ENCODE assay signal across 15 mouse cellular contexts in genomic region chr1:62053167-62053638, GRCm38 (mm10).
A peak's percentile ranks its signal among the peaks of the same experiment; 100 is the strongest.
DNase-seq lines count a peak whose midpoint lies in the region; ATAC-seq and TF ChIP-seq lines count a peak whose summit lies in the region.
"Had no signal": no experiment of that assay in that cellular context is flagged by ENCODE, and none has a peak within 500 bp of the region (broad histone marks: within the 10 kb centered on the region; RNA-seq: fewer than 3 reads in every experiment).

No protein-coding gene starts in this region.

- no peak for ATAC-seq in liver, postnatal 0 days
- no peak for ATAC-seq in liver, embryonic 11.5 days (replicated peaks; ENCODE audit: low FRiP score)
- peak; percentile 67; the same call in 1 of the 2 replicates for ATAC-seq in embryonic facial prominence, embryonic 15.5 days (ENCODE audit: insufficient number of reproducible peaks, low FRiP score, low TSS enrichment, low read depth)
- peak; percentile 51; the same call in 1 of the 2 replicates for ATAC-seq in hindbrain, embryonic 11.5 days (ENCODE audit: low FRiP score)
- ATAC-seq: CD4-positive, CD25-positive, alpha-beta regulatory T cell, adult 4 months had no signal

- no peaks in the 10 kb centered on the region for H3K36me3 ChIP-seq in liver, postnatal 0 days (replicated peaks; ENCODE audit: insufficient read depth, low read length)
- no peaks in the 10 kb centered on the region for H3K36me3 ChIP-seq in liver, embryonic 11.5 days (ENCODE audit: control insufficient read depth, insufficient read depth, low read length)
- no peaks in the 10 kb centered on the region for H3K36me3 ChIP-seq in embryonic facial prominence, embryonic 15.5 days
- no peaks in the 10 kb centered on the region for H3K36me3 ChIP-seq in hindbrain, embryonic 11.5 days (ENCODE audit: control insufficient read depth, insufficient read depth, low read length)
- H3K36me3 ChIP-seq: kidney, embryonic 15.5 days; liver, embryonic 15.5 days had no signal

- TF ChIP-seq EP300 in liver, postnatal 0 days (IDR thresholded peaks at IDR 0.05; ENCODE audit: low read depth): 0 out of 2 replicates have a peak, but pooled peaks have one; percentile 25

- WGBS in liver, postnatal 0 days (ENCODE audit: insufficient replicate concordance): 68% methylated on average over 7 of the region's 7 CpGs
- 63% methylated on average over 7 of the region's 7 CpGs for WGBS in liver, embryonic 11.5 days
- WGBS in embryonic facial prominence, embryonic 15.5 days: 75% methylated on average over 7 of the region's 7 CpGs
- WGBS in hindbrain, embryonic 11.5 days: 41% methylated on average over 7 of the region's 7 CpGs

- no peaks in the 10 kb centered on the region for H3K27me3 ChIP-seq in liver, postnatal 0 days (ENCODE audit: insufficient read depth, low read length)
- H3K27me3 ChIP-seq in liver, embryonic 11.5 days (replicated peaks; ENCODE audit: control insufficient read depth, insufficient read depth, low read length): no peaks in the 10 kb centered on the region
- H3K27me3 ChIP-seq in embryonic facial prominence, embryonic 15.5 days: no peaks in the 10 kb centered on the region
- no peaks in the 10 kb centered on the region for H3K27me3 ChIP-seq in hindbrain, embryonic 11.5 days (ENCODE audit: control insufficient read depth, insufficient read depth, low read length)
- H3K27me3 ChIP-seq: kidney, embryonic 15.5 days; liver, embryonic 15.5 days; megakaryocyte, embryonic 14.5 days had no signal

- no peak overlapping the region for H3K4me2 ChIP-seq in liver, postnatal 0 days (ENCODE audit: low read depth, low read length)
- no peak overlapping the region for H3K4me2 ChIP-seq in liver, embryonic 11.5 days
- H3K4me2 ChIP-seq in embryonic facial prominence, embryonic 15.5 days (replicated peaks): no peak overlapping the region
- H3K4me2 ChIP-seq in hindbrain, embryonic 11.5 days (replicated peaks; ENCODE audit: low read depth, low read length): no peak overlapping the region
- H3K4me2 ChIP-seq: kidney, embryonic 15.5 days; liver, embryonic 15.5 days had no signal

- H3K4me1 ChIP-seq in liver, postnatal 0 days (ENCODE audit: insufficient read depth): peaks cover 9% of the 10 kb centered on the region
- H3K4me1 ChIP-seq in liver, embryonic 11.5 days (replicated peaks; ENCODE audit: control insufficient read depth, insufficient read depth, low read length): no peaks in the 10 kb centered on the region
- no peaks in the 10 kb centered on the region for H3K4me1 ChIP-seq in embryonic facial prominence, embryonic 15.5 days
- H3K4me1 ChIP-seq in hindbrain, embryonic 11.5 days (replicated peaks; ENCODE audit: control insufficient read depth, insufficient read depth, low read length): no peaks in the 10 kb centered on the region
- H3K4me1 ChIP-seq: megakaryocyte, embryonic 14.5 days had no signal

- no peak overlapping the region for H3K27ac ChIP-seq in liver, postnatal 0 days (ENCODE audit: low read depth)
- no peak overlapping the region for H3K27ac ChIP-seq in liver, embryonic 11.5 days (ENCODE audit: low read depth, low read length)
- no peak overlapping the region for H3K27ac ChIP-seq in embryonic facial prominence, embryonic 15.5 days (replicated peaks)
- no peak overlapping the region for H3K27ac ChIP-seq in hindbrain, embryonic 11.5 days (ENCODE audit: low read depth, low read length)
- H3K27ac ChIP-seq: kidney, embryonic 15.5 days; liver, embryonic 15.5 days had no signal

- no peaks in the 10 kb centered on the region for H3K9me3 ChIP-seq in liver, postnatal 0 days (ENCODE audit: low read length)
- no peaks in the 10 kb centered on the region for H3K9me3 ChIP-seq in liver, embryonic 11.5 days (ENCODE audit: control insufficient read depth, low read length)
- H3K9me3 ChIP-seq in embryonic facial prominence, embryonic 15.5 days (replicated peaks): no peaks in the 10 kb centered on the region
- no peaks in the 10 kb centered on the region for H3K9me3 ChIP-seq in hindbrain, embryonic 11.5 days (ENCODE audit: control insufficient read depth, low read length)
- H3K9me3 ChIP-seq: kidney, embryonic 15.5 days; liver, embryonic 15.5 days; megakaryocyte, embryonic 14.5 days had no signal

- no peak for TF ChIP-seq CTCF in liver, postnatal 0 days (IDR thresholded peaks at IDR 0.05; ENCODE audit: low read depth)

- DNase-seq in liver, postnatal 0 days: no peak
- DNase-seq in liver, embryonic 11.5 days (ENCODE audit: low spot score): no peak
- DNase-seq in hindbrain, embryonic 11.5 days (ENCODE audit: low spot score): peak; percentile 25
- peak; percentile 48 for DNase-seq in retina, embryonic 14.5 days (ENCODE audit: low spot score)
- no peak for DNase-seq in thymus, postnatal 36 days
- DNase-seq in lung, postnatal 4 days: no peak
- no peak for DNase-seq in adrenal gland, adult 18-20 months (ENCODE audit: low spot score in 2 of 2)
- DNase-seq: adrenal gland, postnatal 10 days; heart, adult 11 months; heart, postnatal 36 days had no signal

- no peak overlapping the region for H3K9ac ChIP-seq in liver, postnatal 0 days (replicated peaks)
- no peak overlapping the region for H3K9ac ChIP-seq in liver, embryonic 11.5 days (ENCODE audit: low read depth, low read length)
- no peak overlapping the region for H3K9ac ChIP-seq in embryonic facial prominence, embryonic 15.5 days
- H3K9ac ChIP-seq in hindbrain, embryonic 11.5 days (ENCODE audit: low read depth, low read length): no peak overlapping the region
- H3K9ac ChIP-seq: kidney, embryonic 15.5 days; liver, embryonic 15.5 days had no signal

- H3K4me3 ChIP-seq in liver, postnatal 0 days (ENCODE audit: low read depth, low read length): no peak overlapping the region
- H3K4me3 ChIP-seq in liver, embryonic 11.5 days (ENCODE audit: low read depth, low read length): no peak overlapping the region
- no peak overlapping the region for H3K4me3 ChIP-seq in embryonic facial prominence, embryonic 15.5 days (replicated peaks)
- no peak overlapping the region for H3K4me3 ChIP-seq in hindbrain, embryonic 11.5 days (ENCODE audit: low read depth, low read length)
- H3K4me3 ChIP-seq: kidney, embryonic 15.5 days; liver, embryonic 15.5 days; megakaryocyte, embryonic 14.5 days had no signal

Comparison
In these comparisons a context has a peak if more than half of its experiments do, and no peak if none do; other contexts are left out.
1. ATAC-seq: peak in embryonic facial prominence, embryonic 15.5 days (single experiment) and hindbrain, embryonic 11.5 days (single experiment); none in liver, postnatal 0 days (single experiment) and liver, embryonic 11.5 days (single experiment).
2. DNase-seq: peak in hindbrain, embryonic 11.5 days (single experiment) and retina, embryonic 14.5 days (single experiment); none in liver, postnatal 0 days (single experiment), liver, embryonic 11.5 days (single experiment), thymus, postnatal 36 days (0 of 2), lung, postnatal 4 days (0 of 2) and adrenal gland, adult 18-20 months (0 of 2).